Mouse (Mus musculus): ENCODE measurements around the gene Akap2.
"Not testable (repeated sequence)": the region's sequence is repeated elsewhere in the genome, so short reads cannot be mapped to it uniquely, and the experiment has no call there.

Gene Akap2

GRCm38 (mm10) chr4:57867454-57867853 is 150.0 kb downstream of the Akap2 start:
- DNase-seq (ENCODE audit: low spot score), result no peak

DNA sequence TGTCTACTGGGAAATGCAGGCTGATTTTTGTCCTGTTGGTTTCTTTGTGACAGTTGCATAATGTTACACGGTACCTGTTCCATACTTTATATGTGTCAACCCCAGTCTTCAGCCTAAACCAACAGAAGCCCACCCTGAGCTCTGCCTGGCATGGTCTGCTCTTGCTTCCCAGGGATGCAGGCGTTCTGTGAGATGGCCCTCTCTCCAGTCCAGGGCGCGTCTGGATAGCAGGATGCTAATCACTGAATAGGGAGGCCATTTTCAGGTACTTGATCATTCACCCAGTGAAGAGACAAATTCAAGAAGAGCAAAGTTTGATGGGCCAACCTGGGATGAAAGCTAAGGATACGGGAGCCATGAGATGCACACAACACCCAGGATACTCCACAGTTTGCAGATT is 161.7 kb downstream of the Akap2 start:
- DNase-seq (ENCODE audit: low spot score), result no peak

GRCm38 (mm10) chr4:57879804-57880357 is 162.4 kb downstream of the Akap2 start:
- DNase-seq (ENCODE audit: low spot score), result peak; percentile 87

DNA sequence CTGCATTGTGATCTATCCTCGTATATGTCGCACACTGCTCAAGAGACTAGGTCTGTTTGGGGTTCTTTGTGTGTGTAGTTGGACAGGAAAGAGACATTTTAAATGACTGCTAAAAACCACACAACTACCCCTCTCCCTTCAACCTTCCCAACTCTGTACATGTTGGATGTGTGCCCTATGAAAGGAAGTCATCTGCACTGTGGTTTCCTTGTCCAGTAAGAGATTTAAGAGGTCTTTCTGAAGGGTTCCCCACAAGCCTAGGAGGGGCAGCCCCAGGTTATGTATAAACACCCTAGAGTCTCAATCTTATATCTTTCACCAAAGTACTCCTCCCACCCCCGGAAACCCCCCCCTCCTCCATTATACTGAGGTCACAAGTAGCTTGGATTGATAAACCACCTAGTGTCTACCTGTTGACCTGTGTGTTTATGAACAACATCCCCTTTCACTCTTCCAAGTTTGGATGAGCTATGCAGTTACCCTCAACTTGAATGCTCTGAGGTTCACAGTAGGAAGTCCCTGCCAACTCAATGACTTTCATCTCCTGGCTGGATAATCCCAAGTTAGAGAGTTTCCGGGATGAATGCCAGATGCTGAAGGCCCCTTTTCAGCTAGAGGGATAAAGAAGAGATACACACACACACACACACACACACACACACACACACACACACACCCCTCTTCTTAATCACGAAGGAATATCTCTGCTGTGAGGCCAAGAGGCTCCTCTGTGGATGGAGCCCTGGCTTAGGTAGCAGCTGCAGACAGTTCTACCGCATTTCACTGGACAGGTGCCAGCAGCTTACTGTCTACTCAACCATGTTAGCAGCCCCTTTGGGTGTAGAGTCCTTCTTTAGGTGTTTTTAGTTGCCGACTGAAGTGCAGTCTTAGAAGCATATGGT is 166.3 kb downstream of the Akap2 start:
- no peak for DNase-seq (ENCODE audit: low spot score)

GRCm38 (mm10) chr4:57884511-57884910 is 167.1 kb downstream of the Akap2 start:
- DNase-seq (ENCODE audit: low spot score), result no peak

GRCm38 (mm10) chr4:57885186-57885585 is 167.7 kb downstream of the Akap2 start:
- no peak for DNase-seq (ENCODE audit: low spot score)

DNA sequence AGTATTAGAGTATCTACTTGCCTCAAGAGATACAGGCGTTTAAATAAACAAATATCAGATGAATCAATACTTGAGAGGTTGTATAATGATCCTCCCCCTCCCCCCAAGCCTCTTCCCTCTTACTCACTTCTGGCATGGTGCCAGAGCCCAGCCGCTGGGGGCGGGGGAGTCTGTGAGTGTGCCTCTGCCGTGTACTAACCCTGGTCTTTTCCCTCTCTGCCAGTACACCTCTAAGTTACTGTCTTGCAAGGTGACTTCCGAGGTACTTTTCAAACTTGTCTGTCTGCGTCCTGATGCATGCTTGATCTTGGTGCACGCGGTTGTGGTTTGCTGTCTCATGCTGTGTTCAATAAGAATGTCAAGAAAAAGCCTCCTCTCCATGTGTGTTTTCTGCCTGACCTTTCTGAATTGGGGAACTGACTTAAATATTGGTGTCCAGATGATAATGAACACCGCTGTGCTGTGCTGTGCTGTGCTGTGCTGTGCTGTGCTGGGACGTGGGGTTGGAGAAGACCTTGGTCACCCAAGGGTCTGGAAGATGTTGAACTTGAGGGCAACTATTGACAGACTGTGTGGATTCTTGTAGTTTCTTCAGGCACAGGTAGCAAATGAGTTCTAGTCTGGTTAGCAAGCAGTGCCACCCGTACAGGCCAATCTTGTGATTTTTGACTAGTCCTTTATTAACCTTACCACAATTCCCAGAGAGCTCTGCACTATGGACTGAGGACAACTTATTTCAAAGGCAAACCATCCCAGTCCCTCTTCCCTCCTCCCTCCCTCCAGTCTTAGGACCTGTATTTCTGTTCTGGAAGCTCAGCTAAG is 168.8 kb downstream of the Akap2 start:
- no peak for DNase-seq (ENCODE audit: low spot score)

GRCm38 (mm10) chr4:57886888-57887230 is 169.4 kb downstream of the Akap2 start:
- DNase-seq (ENCODE audit: low spot score), result no peak

- no peak for DNase-seq (ENCODE audit: low spot score)
Observed at GRCm38 (mm10) chr4:57888246-57888645, 170.8 kb downstream of the Akap2 start.

DNA sequence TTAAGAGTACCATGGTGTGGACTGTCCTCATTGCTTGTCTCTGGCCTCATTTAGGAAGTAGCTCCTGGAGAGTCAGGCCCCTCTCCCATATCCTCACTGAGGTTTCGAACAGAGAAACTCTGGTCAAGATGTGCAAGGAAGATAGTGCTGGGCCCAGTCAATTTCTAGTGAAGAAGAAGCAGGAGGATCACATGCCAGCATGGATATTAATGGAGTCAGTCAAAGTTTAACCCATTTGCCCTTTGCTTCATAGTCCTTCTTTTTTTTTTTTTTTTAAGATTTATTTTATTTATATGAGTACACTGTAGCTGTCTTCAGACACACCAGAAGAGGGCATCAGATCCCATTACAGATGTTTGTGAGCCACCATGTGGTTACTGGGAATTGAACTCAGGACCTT is 171.5 kb downstream of the Akap2 start:
- not testable (repeated sequence) for DNase-seq (ENCODE audit: low spot score)

DNA sequence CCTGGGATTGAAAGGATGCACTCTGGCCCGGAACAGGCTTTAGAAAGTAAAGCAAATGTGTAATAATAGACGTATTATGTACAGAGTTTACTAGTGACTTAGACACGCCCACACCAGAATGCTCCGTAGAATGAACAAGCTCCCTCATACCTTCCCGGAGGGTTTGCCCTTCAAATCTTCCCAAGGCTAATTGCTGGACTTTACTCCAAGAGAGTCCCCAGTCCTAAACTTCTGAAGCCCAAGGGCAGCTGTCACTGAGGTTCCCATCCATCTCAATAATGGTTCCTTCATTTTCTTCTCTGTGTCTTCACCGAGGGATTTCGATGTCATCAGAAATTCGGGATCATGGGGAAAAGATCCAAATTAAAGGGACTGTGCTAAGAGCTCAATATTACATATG is 172.3 kb downstream of the Akap2 start:
- DNase-seq (ENCODE audit: low spot score), result no peak

- DNase-seq (ENCODE audit: low spot score), result no peak
Observed at GRCm38 (mm10) chr4:57892001-57892586, 174.6 kb downstream of the Akap2 start.

GRCm38 (mm10) chr4:57895140-57895539 is 177.7 kb downstream of the Akap2 start:
- DNase-seq (ENCODE audit: low spot score), result no peak

- no peak for DNase-seq (ENCODE audit: low spot score)
Observed at GRCm38 (mm10) chr4:57895902-57896301, 178.4 kb downstream of the Akap2 start.

- no peak for DNase-seq (ENCODE audit: low spot score)
Observed at GRCm38 (mm10) chr4:57896631-57897030, 179.2 kb downstream of the Akap2 start.

DNA sequence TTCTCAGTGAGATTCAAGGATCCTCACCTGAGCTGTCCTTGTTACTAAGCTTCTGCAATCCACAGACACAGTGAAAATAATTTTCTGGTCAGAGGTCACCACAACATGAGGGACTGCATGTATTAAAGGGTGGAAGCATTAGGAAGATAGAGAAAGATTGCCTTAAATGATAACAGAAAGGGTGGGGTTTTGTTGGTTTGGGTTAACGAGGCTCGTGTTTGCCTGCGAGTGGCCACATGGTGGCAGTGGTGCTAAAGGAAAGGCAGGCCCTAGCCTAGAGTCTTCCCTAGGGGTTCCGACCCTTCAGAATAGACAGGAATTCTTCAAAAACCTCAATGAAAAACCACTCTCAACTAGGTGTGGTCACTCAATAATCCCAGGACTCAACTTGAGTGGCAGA is 183.8 kb downstream of the Akap2 start:
- peak; percentile 79 for DNase-seq (ENCODE audit: low spot score)

GRCm38 (mm10) chr4:57902619-57903018 is 185.2 kb downstream of the Akap2 start:
- no peak for DNase-seq (ENCODE audit: low spot score)

GRCm38 (mm10) chr4:57904211-57904610 is 186.8 kb downstream of the Akap2 start:
- DNase-seq (ENCODE audit: low spot score), result peak; percentile 83

DNA sequence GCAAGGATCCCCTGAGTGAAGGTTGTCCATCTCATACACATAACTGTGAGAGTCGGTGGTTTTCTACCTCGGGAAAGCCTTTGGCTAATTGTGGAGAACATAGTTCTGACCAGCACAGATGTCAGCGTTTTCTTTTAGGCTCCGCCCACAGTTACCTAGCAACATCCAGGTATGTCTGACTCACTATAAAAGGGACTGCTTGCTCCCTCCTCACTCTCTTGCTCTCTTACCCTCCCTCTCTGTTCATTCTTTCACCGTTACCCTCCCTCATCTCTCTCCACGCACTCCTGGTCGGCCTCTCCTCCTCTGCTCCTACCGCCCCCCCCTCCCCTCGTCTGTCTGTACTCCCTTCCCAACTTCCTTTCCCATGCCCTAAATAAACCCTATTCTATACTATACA is 187.2 kb downstream of the Akap2 start:
- DNase-seq (ENCODE audit: low spot score), result no peak

- no peak for DNase-seq (ENCODE audit: low spot score)
Observed at GRCm38 (mm10) chr4:57906708-57907107, 189.3 kb downstream of the Akap2 start.

- DNase-seq (ENCODE audit: low spot score), result no peak
Observed at GRCm38 (mm10) chr4:57908860-57909259, 191.4 kb downstream of the Akap2 start.

GRCm38 (mm10) chr4:57913021-57913420 is 195.6 kb downstream of the Akap2 start:
- no peak for DNase-seq (ENCODE audit: low spot score)

All from embryo, embryonic 10 days (tissue).